Mouse (Mus musculus): ENCODE measurements around the gene Cln5. TPM values are rescaled to one million over a fixed set of nuclear protein-coding genes. Genes with fewer than 3 reads are reported as not detected.

The Cln5 gene
- polyA plus RNA-seq, 1 experiment = 15.7 TPM

GRCm38 (mm10) chr14:103085840-103086533 is 16.0 kb downstream of the Cln5 start:
- H3K27me3 ChIP-seq (ENCODE audit: control insufficient read depth, insufficient read depth, insufficient read length) = no peaks in the 10 kb centered on the region
- H3K4me3 ChIP-seq (ENCODE audit: insufficient read depth, poor library complexity, severe bottlenecking) = no peak overlapping the region
- peaks cover 14% of the 10 kb centered on the region for H3K79me3 ChIP-seq (ENCODE audit: low read depth)
- no peak overlapping the region for H3ac ChIP-seq (ENCODE audit: control insufficient read depth, insufficient read length, low read depth)
- peaks cover 77% of the 10 kb centered on the region for H3K36me3 ChIP-seq (ENCODE audit: control insufficient read depth, insufficient read depth)
- TF ChIP-seq MYOG (IDR thresholded peaks at IDR 0.05; ENCODE audit: control insufficient read depth, extremely low read depth, insufficient read length) (no peak), CEBPB (IDR thresholded peaks at IDR 0.05; ENCODE audit: low read depth) (no peak), MAX (IDR thresholded peaks at IDR 0.05) (no peak), USF1 (IDR thresholded peaks at IDR 0.05; ENCODE audit: low read depth) (no peak), MYOD1 (IDR thresholded peaks at IDR 0.05; ENCODE audit: control insufficient read depth, insufficient read length, low read depth) (no peak), CTCF (IDR thresholded peaks at IDR 0.05; ENCODE audit: control insufficient read depth, insufficient read depth, insufficient read length) (no peak), FOSL1 (IDR thresholded peaks at IDR 0.05; ENCODE audit: insufficient read depth, low read length, poor library complexity, severe bottlenecking) (no peak)
- peaks cover 64% of the 10 kb centered on the region for H3K79me2 ChIP-seq (ENCODE audit: control insufficient read depth, insufficient read depth)

GRCm38 (mm10) chr14:103086671-103087324 is 16.8 kb downstream of the Cln5 start:
- TF ChIP-seq MYOG (IDR thresholded peaks at IDR 0.05; ENCODE audit: control insufficient read depth, extremely low read depth, insufficient read length) (no peak), FOSL1 (IDR thresholded peaks at IDR 0.05; ENCODE audit: insufficient read depth, low read length, poor library complexity, severe bottlenecking) (no peak), MAX (IDR thresholded peaks at IDR 0.05) (no peak), MYOD1 (IDR thresholded peaks at IDR 0.05; ENCODE audit: control insufficient read depth, insufficient read length, low read depth) (no peak), CTCF (IDR thresholded peaks at IDR 0.05; ENCODE audit: control insufficient read depth, insufficient read depth, insufficient read length) (no peak), USF1 (IDR thresholded peaks at IDR 0.05; ENCODE audit: low read depth) (no peak), CEBPB (IDR thresholded peaks at IDR 0.05; ENCODE audit: low read depth) (no peak)

GRCm38 (mm10) chr14:103087846-103088245 is 17.8 kb downstream of the Cln5 start:
- Histone ChIP-seq H3K4me3 (ENCODE audit: insufficient read depth, poor library complexity, severe bottlenecking) (no peak overlapping the region), H3K79me2 (ENCODE audit: control insufficient read depth, insufficient read depth) (peaks cover 76% of the 10 kb centered on the region), H3K79me3 (ENCODE audit: low read depth) (peaks cover 28% of the 10 kb centered on the region), H3K27me3 (ENCODE audit: control insufficient read depth, insufficient read depth, insufficient read length) (no peaks in the 10 kb centered on the region), H3ac (ENCODE audit: control insufficient read depth, insufficient read length, low read depth) (no peak overlapping the region), H3K36me3 (ENCODE audit: control insufficient read depth, insufficient read depth) (peaks cover 74% of the 10 kb centered on the region)
- TF ChIP-seq FOSL1 (IDR thresholded peaks at IDR 0.05; ENCODE audit: insufficient read depth, low read length, poor library complexity, severe bottlenecking) = no peak
- no peak for TF ChIP-seq USF1 (IDR thresholded peaks at IDR 0.05; ENCODE audit: low read depth)
- no peak for TF ChIP-seq MYOD1 (IDR thresholded peaks at IDR 0.05; ENCODE audit: control insufficient read depth, insufficient read length, low read depth)
- TF ChIP-seq MAX (IDR thresholded peaks at IDR 0.05) = no peak
- TF ChIP-seq CEBPB (IDR thresholded peaks at IDR 0.05; ENCODE audit: low read depth) = no peak
- TF ChIP-seq MYOG (IDR thresholded peaks at IDR 0.05; ENCODE audit: control insufficient read depth, extremely low read depth, insufficient read length) = no peak

More at GRCm38 (mm10) chr14:103086671-103087324, 16.8 kb downstream of the Cln5 start:
- Histone ChIP-seq H3K36me3 (ENCODE audit: control insufficient read depth, insufficient read depth) (peaks cover 79% of the 10 kb centered on the region), H3K27me3 (ENCODE audit: control insufficient read depth, insufficient read depth, insufficient read length) (no peaks in the 10 kb centered on the region), H3ac (ENCODE audit: control insufficient read depth, insufficient read length, low read depth) (no peak overlapping the region), H3K4me3 (ENCODE audit: insufficient read depth, poor library complexity, severe bottlenecking) (no peak overlapping the region), H3K79me3 (ENCODE audit: low read depth) (peaks cover 21% of the 10 kb centered on the region), H3K79me2 (ENCODE audit: control insufficient read depth, insufficient read depth) (peaks cover 68% of the 10 kb centered on the region)

- Histone ChIP-seq H3K79me2 (ENCODE audit: control insufficient read depth, insufficient read depth) (peaks cover 78% of the 10 kb centered on the region), H3ac (ENCODE audit: control insufficient read depth, insufficient read length, low read depth) (no peak overlapping the region), H3K79me3 (ENCODE audit: low read depth) (peaks cover 36% of the 10 kb centered on the region), H3K36me3 (ENCODE audit: control insufficient read depth, insufficient read depth) (peaks cover 67% of the 10 kb centered on the region), H3K4me3 (ENCODE audit: insufficient read depth, poor library complexity, severe bottlenecking) (no peak overlapping the region), H3K27me3 (ENCODE audit: control insufficient read depth, insufficient read depth, insufficient read length) (no peaks in the 10 kb centered on the region)
- no peak for TF ChIP-seq CTCF (IDR thresholded peaks at IDR 0.05; ENCODE audit: control insufficient read depth, insufficient read depth, insufficient read length)
- no peak for TF ChIP-seq MAX (IDR thresholded peaks at IDR 0.05)
- no peak for TF ChIP-seq CEBPB (IDR thresholded peaks at IDR 0.05; ENCODE audit: low read depth)
- TF ChIP-seq FOSL1 (IDR thresholded peaks at IDR 0.05; ENCODE audit: insufficient read depth, low read length, poor library complexity, severe bottlenecking) = no peak
- no peak for TF ChIP-seq USF1 (IDR thresholded peaks at IDR 0.05; ENCODE audit: low read depth)
- TF ChIP-seq MYOD1 (IDR thresholded peaks at IDR 0.05; ENCODE audit: control insufficient read depth, insufficient read length, low read depth) = no peak
- TF ChIP-seq MYOG (IDR thresholded peaks at IDR 0.05; ENCODE audit: control insufficient read depth, extremely low read depth, insufficient read length) = no peak
These were observed 18.6 kb downstream of the Cln5 start for GRCm38 (mm10) chr14:103088624-103089023.

- Histone ChIP-seq H3K36me3 (ENCODE audit: control insufficient read depth, insufficient read depth) (peaks cover 41% of the 10 kb centered on the region), H3ac (ENCODE audit: control insufficient read depth, insufficient read length, low read depth) (no peak overlapping the region), H3K27me3 (ENCODE audit: control insufficient read depth, insufficient read depth, insufficient read length) (no peaks in the 10 kb centered on the region), H3K79me3 (ENCODE audit: low read depth) (peaks cover 72% of the 10 kb centered on the region), H3K79me2 (ENCODE audit: control insufficient read depth, insufficient read depth) (peaks cover 79% of the 10 kb centered on the region), H3K4me3 (ENCODE audit: insufficient read depth, poor library complexity, severe bottlenecking) (no peak overlapping the region)
- no peak for TF ChIP-seq CEBPB (IDR thresholded peaks at IDR 0.05; ENCODE audit: low read depth)
- TF ChIP-seq MAX (IDR thresholded peaks at IDR 0.05) = no peak
- TF ChIP-seq MYOG (IDR thresholded peaks at IDR 0.05; ENCODE audit: control insufficient read depth, extremely low read depth, insufficient read length) = no peak
- no peak for TF ChIP-seq CTCF (IDR thresholded peaks at IDR 0.05; ENCODE audit: control insufficient read depth, insufficient read depth, insufficient read length)
- no peak for TF ChIP-seq MYOD1 (IDR thresholded peaks at IDR 0.05; ENCODE audit: control insufficient read depth, insufficient read length, low read depth)
- no peak for TF ChIP-seq USF1 (IDR thresholded peaks at IDR 0.05; ENCODE audit: low read depth)
- TF ChIP-seq FOSL1 (IDR thresholded peaks at IDR 0.05; ENCODE audit: insufficient read depth, low read length, poor library complexity, severe bottlenecking) = no peak
These were observed 23.2 kb downstream of the Cln5 start for GRCm38 (mm10) chr14:103093236-103093635.

All from C2C12 (cell line).